ENCODE assay signal across 12 mouse cellular contexts in genomic region chr5:138911769-138912710, GRCm38 (mm10).
DNase-seq lines count a peak whose midpoint lies in the region; ATAC-seq lines count a peak whose summit lies in the region.
"Had no signal": no experiment of that assay in that cellular context is flagged by ENCODE, and none has a peak within 500 bp of the region (broad histone marks: within the 10 kb centered on the region; RNA-seq: fewer than 3 reads in every experiment).

No protein-coding gene starts in this region.

- H3K4me2 ChIP-seq in midbrain, embryonic 16.5 days (ENCODE audit: low read length) = no peak overlapping the region
- H3K4me2 ChIP-seq in forebrain, embryonic 11.5 days (ENCODE audit: low read depth, low read length, severe bottlenecking) = no peak overlapping the region
- no peak overlapping the region for H3K4me2 ChIP-seq in hindbrain, embryonic 14.5 days (replicated peaks)
- no peak overlapping the region for H3K4me2 ChIP-seq in midbrain, embryonic 15.5 days

- no peaks in the 10 kb centered on the region for H3K27me3 ChIP-seq in midbrain, embryonic 10.5 days (ENCODE audit: low read depth, poor library complexity, severe bottlenecking)
- no peaks in the 10 kb centered on the region for H3K27me3 ChIP-seq in midbrain, embryonic 16.5 days (ENCODE audit: control insufficient read depth, insufficient read depth, low read depth, low read length)
- no peaks in the 10 kb centered on the region for H3K27me3 ChIP-seq in forebrain, embryonic 11.5 days (ENCODE audit: control insufficient read depth, insufficient read depth, low read length)
- no peaks in the 10 kb centered on the region for H3K27me3 ChIP-seq in hindbrain, embryonic 14.5 days (ENCODE audit: control insufficient read depth, insufficient read depth, low read length)
- H3K27me3 ChIP-seq in midbrain, embryonic 15.5 days (replicated peaks) = no peaks in the 10 kb centered on the region

- no peak for DNase-seq in midbrain, embryonic 10.5 days (ENCODE audit: low spot score)
- no peak for DNase-seq in forebrain, embryonic 11.5 days (ENCODE audit: low spot score)
- DNase-seq in hindbrain, embryonic 14.5 days (ENCODE audit: low spot score) = no peak
- no peak for DNase-seq in kidney, adult 8-10 months
- DNase-seq in frontal cortex, postnatal 36 days (ENCODE audit: low spot score in 2 of 2) = no peak
- DNase-seq: cerebellum, adult 9-10 months; heart, adult 11 months; kidney, adult 11 months; lung, postnatal 14 days; spleen, adult 18-20 months had no signal

- H3K9me3 ChIP-seq in midbrain, embryonic 10.5 days (replicated peaks) = no peaks in the 10 kb centered on the region
- no peaks in the 10 kb centered on the region for H3K9me3 ChIP-seq in midbrain, embryonic 16.5 days (replicated peaks; ENCODE audit: control insufficient read depth, low read length, poor library complexity, severe bottlenecking)
- H3K9me3 ChIP-seq in forebrain, embryonic 11.5 days (ENCODE audit: control insufficient read depth, low read length) = no peaks in the 10 kb centered on the region
- H3K9me3 ChIP-seq in hindbrain, embryonic 14.5 days (ENCODE audit: control insufficient read depth, low read length) = no peaks in the 10 kb centered on the region
- no peaks in the 10 kb centered on the region for H3K9me3 ChIP-seq in midbrain, embryonic 15.5 days

- no peak overlapping the region for H3K4me3 ChIP-seq in midbrain, embryonic 10.5 days
- H3K4me3 ChIP-seq in midbrain, embryonic 16.5 days (ENCODE audit: low read depth, low read length) = no peak overlapping the region
- H3K4me3 ChIP-seq in forebrain, embryonic 11.5 days (ENCODE audit: low read depth, low read length) = no peak overlapping the region
- no peak overlapping the region for H3K4me3 ChIP-seq in hindbrain, embryonic 14.5 days (replicated peaks; ENCODE audit: low read length)
- H3K4me3 ChIP-seq in midbrain, embryonic 15.5 days = no peak overlapping the region

- H3K27ac ChIP-seq in midbrain, embryonic 10.5 days (replicated peaks) = peak overlapping the region; percentile 7; the same call in 1 of the 2 replicates
- no peak overlapping the region for H3K27ac ChIP-seq in midbrain, embryonic 16.5 days (ENCODE audit: low read length)
- H3K27ac ChIP-seq in forebrain, embryonic 11.5 days (ENCODE audit: low read depth, low read length) = no peak overlapping the region
- no peak overlapping the region for H3K27ac ChIP-seq in hindbrain, embryonic 14.5 days
- 0 out of 2 replicates have a peak overlapping the region, but pooled peaks have one; percentile 36 for H3K27ac ChIP-seq in midbrain, embryonic 15.5 days

- no peak for ATAC-seq in midbrain, embryonic 16.5 days
- peak; percentile 74; the same call in 1 of the 2 replicates for ATAC-seq in forebrain, embryonic 11.5 days (replicated peaks; ENCODE audit: low FRiP score)
- peak; percentile 66; the same call in 1 of the 2 replicates for ATAC-seq in hindbrain, embryonic 14.5 days (ENCODE audit: low FRiP score)
- ATAC-seq in midbrain, embryonic 15.5 days (replicated peaks) = peak; percentile 48; the same call in 1 of the 2 replicates

- no peaks in the 10 kb centered on the region for H3K36me3 ChIP-seq in midbrain, embryonic 10.5 days
- no peaks in the 10 kb centered on the region for H3K36me3 ChIP-seq in midbrain, embryonic 16.5 days (ENCODE audit: control insufficient read depth, insufficient read depth, low read length)
- H3K36me3 ChIP-seq in forebrain, embryonic 11.5 days (ENCODE audit: control insufficient read depth, insufficient read depth, low read length) = no peaks in the 10 kb centered on the region
- no peaks in the 10 kb centered on the region for H3K36me3 ChIP-seq in hindbrain, embryonic 14.5 days (replicated peaks; ENCODE audit: control insufficient read depth, insufficient read depth)
- no peaks in the 10 kb centered on the region for H3K36me3 ChIP-seq in midbrain, embryonic 15.5 days (replicated peaks)

- H3K4me1 ChIP-seq in midbrain, embryonic 10.5 days = peaks cover 30% of the 10 kb centered on the region
- H3K4me1 ChIP-seq in midbrain, embryonic 16.5 days (ENCODE audit: control insufficient read depth, insufficient read depth, low read length) = peaks cover 8% of the 10 kb centered on the region
- H3K4me1 ChIP-seq in forebrain, embryonic 11.5 days (replicated peaks; ENCODE audit: control insufficient read depth, insufficient read depth, low read length) = no peaks in the 10 kb centered on the region
- peaks cover 5% of the 10 kb centered on the region; the same call in 1 of the 2 replicates for H3K4me1 ChIP-seq in hindbrain, embryonic 14.5 days (replicated peaks; ENCODE audit: control insufficient read depth, insufficient read depth, low read length)
- H3K4me1 ChIP-seq in midbrain, embryonic 15.5 days = peaks cover 12% of the 10 kb centered on the region; the same call in 1 of the 2 replicates

- 71% methylated on average over 7 of the region's 7 CpGs for WGBS in midbrain, embryonic 10.5 days
- whole genome bisulfite sequencing in midbrain, embryonic 16.5 days = 61% methylated on average over 7 of the region's 7 CpGs
- WGBS in forebrain, embryonic 11.5 days = 54% methylated on average over 7 of the region's 7 CpGs
- WGBS in hindbrain, embryonic 14.5 days = 47% methylated on average over 7 of the region's 7 CpGs
- 36% methylated on average over 7 of the region's 7 CpGs for WGBS in midbrain, embryonic 15.5 days

- H3K9ac ChIP-seq in midbrain, embryonic 16.5 days (ENCODE audit: low read depth, low read length) = no peak overlapping the region
- no peak overlapping the region for H3K9ac ChIP-seq in forebrain, embryonic 11.5 days (ENCODE audit: low read length)
- no peak overlapping the region for H3K9ac ChIP-seq in hindbrain, embryonic 14.5 days
- no peak overlapping the region for H3K9ac ChIP-seq in midbrain, embryonic 15.5 days

Comparison
In these comparisons a context has a peak if more than half of its experiments do, and no peak if none do; other contexts are left out.
1. H3K27ac ChIP-seq: peak in midbrain, embryonic 10.5 days (single experiment) and midbrain, embryonic 15.5 days (single experiment); none in midbrain, embryonic 16.5 days (single experiment), forebrain, embryonic 11.5 days (single experiment) and hindbrain, embryonic 14.5 days (single experiment).